Mouse (Mus musculus) neural tube, embryonic 15.5 days (tissue): Measurements from ENCODE around the gene Mapkapk2. TPM values are rescaled to one million over a fixed set of nuclear protein-coding genes. Genes with fewer than 3 reads are reported as not detected.

ENCODE experiments used
- ATAC-seq: fragments of 200-750 bp; cut with Nextera tagmentation; 2 replicates; pipeline ENCODE4 v1.8.0; 2017; ENCODE audit warnings: mild to moderate bottlenecking, moderate TSS enrichment, moderate library complexity; ENCODE audit not compliant: low FRiP score
- H3K27ac ChIP-seq: fragments of 300-500 bp; sonication (generic); replicated peaks from 2 replicates; pipeline ENCODE4 v1.5.1; 2015; ENCODE audit warnings: mild to moderate bottlenecking, inconsistent platforms
- H3K27me3 ChIP-seq: fragments of 300-500 bp; sonication (generic); replicated peaks from 2 replicates; pipeline ENCODE4 v1.6.1; 2015; ENCODE audit warnings: inconsistent platforms
- H3K36me3 ChIP-seq: fragments of 300-500 bp; sonication (generic); 2 replicates; pipeline ENCODE4 v1.6.1; 2015; ENCODE audit warnings: inconsistent platforms
- H3K4me1 ChIP-seq: fragments of 300-500 bp; sonication (generic); 2 replicates; pipeline ENCODE4 v1.6.1; 2015; ENCODE audit warnings: inconsistent platforms
- H3K4me2 ChIP-seq: fragments of 300-500 bp; sonication (generic); 2 replicates; pipeline ENCODE4 v1.6.1; 2015; ENCODE audit warnings: inconsistent platforms, mild to moderate bottlenecking, moderate library complexity
- H3K4me3 ChIP-seq: fragments of 300-500 bp; sonication (generic); replicated peaks from 2 replicates; pipeline ENCODE4 v1.5.1; 2015; ENCODE audit warnings: mild to moderate bottlenecking, inconsistent platforms
- H3K9ac ChIP-seq: fragments of 300-500 bp; sonication (generic); replicated peaks from 2 replicates; pipeline ENCODE4 v1.6.1; 2015; ENCODE audit warnings: mild to moderate bottlenecking, inconsistent platforms
- H3K9me3 ChIP-seq: fragments of 300-500 bp; sonication (generic); replicated peaks from 2 replicates; pipeline ENCODE4 v1.6.1; 2016; ENCODE audit warnings: inconsistent platforms
- WGBS: fragments of 180-500 bp; shearing (Covaris S2); methylation state at CpG from one replicate; pipeline ENCODE4 v1.1.7; 2015; ENCODE audit warnings: mixed read lengths; 5-methylcytosine and 5-hydroxymethylcytosine counted together
- polyA plus RNA-seq: library from polyadenylated mRNA; unstranded; fragments of >200 nt; fragmentation: Nextera tagmentation; extraction: Ambion mirVana; gene quantifications from 2 replicates; pipeline ENCODE4 v1.2.1, GENCODE M21; 2015

The Mapkapk2 gene
- polyA plus RNA-seq, 1 experiment from 2014 or later: 15.0 TPM

- Histone ChIP-seq H3K9ac (no peak overlapping the region), H3K27ac (no peak overlapping the region), H3K27me3 (no peaks in the 10 kb centered on the region), H3K4me1 (peaks cover 40% of the 10 kb centered on the region), H3K9me3 (no peaks in the 10 kb centered on the region), H3K4me3 (no peak overlapping the region), H3K36me3 (peaks cover 9% of the 10 kb centered on the region), H3K4me2 (peak overlapping the region; percentile 11; the same call in 1 of the 2 replicates)
- WGBS: 44% methylated on average over 8 of the region's 8 CpGs
- no peak for ATAC-seq
These were observed 37.4 kb upstream of the Mapkapk2 start for GRCm38 (mm10) chr1:131134942-131135522.

GRCm38 (mm10) chr1:131134231-131134630 is 36.6 kb upstream of the Mapkapk2 start:
- Histone ChIP-seq H3K9ac (no peak overlapping the region), H3K4me1 (peaks cover 39% of the 10 kb centered on the region), H3K4me3 (no peak overlapping the region), H3K9me3 (no peaks in the 10 kb centered on the region), H3K27ac (no peak overlapping the region; the same call in 1 of the 2 replicates), H3K36me3 (peaks cover 17% of the 10 kb centered on the region), H3K4me2 (peak overlapping the region; percentile 4; the same call in 1 of the 2 replicates), H3K27me3 (no peaks in the 10 kb centered on the region)
- 39% methylated on average over 6 of the region's 6 CpGs for WGBS
- no peak for ATAC-seq

- WGBS: 83% methylated on average over 11 of the region's 11 CpGs
- Histone ChIP-seq H3K36me3 (peaks cover 34% of the 10 kb centered on the region), H3K4me2 (no peak overlapping the region), H3K4me1 (no peaks in the 10 kb centered on the region), H3K27ac (no peak overlapping the region), H3K9me3 (no peaks in the 10 kb centered on the region), H3K4me3 (no peak overlapping the region), H3K9ac (no peak overlapping the region), H3K27me3 (no peaks in the 10 kb centered on the region)
- ATAC-seq: no peak
These were observed 28.5 kb upstream of the Mapkapk2 start for GRCm38 (mm10) chr1:131125987-131126744.

- Histone ChIP-seq H3K4me2 (no peak overlapping the region), H3K9ac (no peak overlapping the region), H3K36me3 (peaks cover 14% of the 10 kb centered on the region), H3K9me3 (no peaks in the 10 kb centered on the region), H3K27me3 (no peaks in the 10 kb centered on the region), H3K27ac (no peak overlapping the region), H3K4me1 (no peaks in the 10 kb centered on the region), H3K4me3 (no peak overlapping the region)
- WGBS: 67% methylated on average over 10 of the region's 10 CpGs
- ATAC-seq: no peak
These were observed 26.1 kb upstream of the Mapkapk2 start for GRCm38 (mm10) chr1:131123522-131124265.

GRCm38 (mm10) chr1:131121987-131122386 is 24.4 kb upstream of the Mapkapk2 start:
- WGBS: 42% methylated on average over 3 of the region's 3 CpGs

GRCm38 (mm10) chr1:131119026-131119425 is 21.4 kb upstream of the Mapkapk2 start:
- Histone ChIP-seq H3K36me3 (no peaks in the 10 kb centered on the region), H3K4me1 (peaks cover 9% of the 10 kb centered on the region), H3K27ac (no peak overlapping the region), H3K4me2 (no peak overlapping the region), H3K9me3 (no peaks in the 10 kb centered on the region), H3K9ac (no peak overlapping the region), H3K4me3 (no peak overlapping the region), H3K27me3 (no peaks in the 10 kb centered on the region)
- WGBS: 67% methylated on average over 2 of the region's 2 CpGs
- no peak for ATAC-seq

More at GRCm38 (mm10) chr1:131121987-131122386, 24.4 kb upstream of the Mapkapk2 start:
- no peak overlapping the region for H3K9ac ChIP-seq
- no peaks in the 10 kb centered on the region for H3K9me3 ChIP-seq
- no peak overlapping the region for H3K4me2 ChIP-seq
- no peak overlapping the region for H3K4me3 ChIP-seq
- H3K27ac ChIP-seq: no peak overlapping the region
- H3K4me1 ChIP-seq: peaks cover 2% of the 10 kb centered on the region
- ATAC-seq: no peak
- H3K36me3 ChIP-seq: no peaks in the 10 kb centered on the region
- no peaks in the 10 kb centered on the region for H3K27me3 ChIP-seq

GRCm38 (mm10) chr1:131118530-131118929 is 20.9 kb upstream of the Mapkapk2 start:
- no peak overlapping the region for H3K9ac ChIP-seq
- H3K4me3 ChIP-seq: no peak overlapping the region
- H3K4me1 ChIP-seq: peaks cover 9% of the 10 kb centered on the region
- ATAC-seq: no peak
- no peaks in the 10 kb centered on the region for H3K27me3 ChIP-seq
- no peak overlapping the region for H3K4me2 ChIP-seq
- H3K27ac ChIP-seq: no peak overlapping the region
- no peaks in the 10 kb centered on the region for H3K36me3 ChIP-seq
- 77% methylated on average over 10 of the region's 10 CpGs for WGBS
- H3K9me3 ChIP-seq: no peaks in the 10 kb centered on the region

GRCm38 (mm10) chr1:131116430-131117011 is 18.9 kb upstream of the Mapkapk2 start:
- no peak overlapping the region for H3K9ac ChIP-seq
- no peak overlapping the region for H3K4me2 ChIP-seq
- peaks cover 9% of the 10 kb centered on the region for H3K4me1 ChIP-seq
- no peaks in the 10 kb centered on the region for H3K9me3 ChIP-seq
- 26% methylated on average over 13 of the region's 13 CpGs for WGBS
- H3K27ac ChIP-seq: no peak overlapping the region; the same call in 1 of the 2 replicates
- H3K36me3 ChIP-seq: no peaks in the 10 kb centered on the region
- H3K27me3 ChIP-seq: no peaks in the 10 kb centered on the region
- ATAC-seq: 0 out of 2 replicates have a peak, but pooled peaks have one; percentile 14
- no peak overlapping the region for H3K4me3 ChIP-seq

- Histone ChIP-seq H3K9ac (no peak overlapping the region), H3K4me2 (no peak overlapping the region), H3K4me3 (no peak overlapping the region), H3K27me3 (no peaks in the 10 kb centered on the region), H3K9me3 (no peaks in the 10 kb centered on the region), H3K36me3 (no peaks in the 10 kb centered on the region), H3K27ac (no peak overlapping the region), H3K4me1 (peaks cover 11% of the 10 kb centered on the region)
- peak; percentile 62; the same call in 1 of the 2 replicates for ATAC-seq
- 13% methylated on average over 6 of the region's 6 CpGs for WGBS
These were observed 18.3 kb upstream of the Mapkapk2 start for GRCm38 (mm10) chr1:131115932-131116331.

- Histone ChIP-seq H3K4me2 (no peak overlapping the region), H3K27me3 (no peaks in the 10 kb centered on the region), H3K4me1 (peaks cover 13% of the 10 kb centered on the region), H3K9ac (no peak overlapping the region), H3K4me3 (no peak overlapping the region), H3K36me3 (no peaks in the 10 kb centered on the region), H3K27ac (no peak overlapping the region), H3K9me3 (no peaks in the 10 kb centered on the region)
- ATAC-seq: no peak
- WGBS: 51% methylated on average over 6 of the region's 6 CpGs
These were observed 14.9 kb upstream of the Mapkapk2 start for GRCm38 (mm10) chr1:131112576-131112975.

- Histone ChIP-seq H3K4me1 (0 out of 2 replicates have a peak, but pooled peaks cover 5% of the 10 kb centered on the region), H3K4me3 (no peak overlapping the region), H3K9me3 (no peaks in the 10 kb centered on the region), H3K9ac (no peak overlapping the region), H3K27me3 (no peaks in the 10 kb centered on the region), H3K4me2 (no peak overlapping the region), H3K27ac (no peak overlapping the region), H3K36me3 (no peaks in the 10 kb centered on the region)
- no peak for ATAC-seq
- WGBS: 73% methylated on average over 12 of the region's 12 CpGs
These were observed 13.0 kb upstream of the Mapkapk2 start for GRCm38 (mm10) chr1:131110525-131111106.
